Mouse (Mus musculus) urinary bladder, postnatal 36 days (tissue): Measurements from ENCODE around the gene F7.

ENCODE experiments used
- DNase-seq, 2 experiments: peaks; one replicate each; pipeline ENCODE4 v3.0.0; 2022; ENCODE audit warnings: low spot score in 2 of 2, mixed read lengths in 1 of 2

F7 gene

DNA sequence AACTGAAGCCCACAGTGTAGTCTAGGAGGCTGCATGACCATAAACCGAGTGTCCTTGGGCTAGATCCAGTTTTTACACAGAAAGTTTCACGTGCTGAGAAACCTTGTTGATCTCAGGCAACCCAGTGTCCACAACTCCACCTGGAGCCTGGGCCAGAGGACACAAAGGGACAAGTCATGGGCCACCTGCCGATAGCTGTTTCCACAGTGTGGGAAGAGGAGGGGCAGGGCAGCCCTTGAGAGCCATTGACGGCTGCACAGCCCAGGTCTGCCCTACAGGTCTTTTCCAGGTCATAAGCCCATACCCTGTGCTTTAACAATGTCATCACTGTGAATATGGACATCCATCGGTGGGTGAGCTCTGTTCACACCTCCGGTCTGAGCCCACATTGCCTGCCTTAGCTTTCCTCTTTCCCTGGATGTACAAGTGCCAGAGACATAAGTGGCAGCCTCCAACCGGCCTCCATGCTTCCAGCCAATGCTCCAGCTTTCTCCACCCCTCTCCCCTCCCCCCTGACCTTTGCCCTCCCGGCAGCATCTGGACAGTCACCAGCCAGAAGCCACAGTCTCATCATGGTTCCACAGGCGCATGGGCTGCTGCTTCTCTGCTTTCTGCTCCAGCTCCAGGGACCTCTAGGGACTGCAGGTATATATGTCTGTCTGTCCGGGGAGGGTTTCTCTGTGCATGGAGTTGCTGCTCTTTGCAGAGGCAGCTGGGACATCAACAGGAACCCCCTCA is at the start of gene F7:
Gene F7, plus strand, starts transcription at position 548 of the 738 bp plus-strand sequence.
- no peak for DNase-seq

DNA sequence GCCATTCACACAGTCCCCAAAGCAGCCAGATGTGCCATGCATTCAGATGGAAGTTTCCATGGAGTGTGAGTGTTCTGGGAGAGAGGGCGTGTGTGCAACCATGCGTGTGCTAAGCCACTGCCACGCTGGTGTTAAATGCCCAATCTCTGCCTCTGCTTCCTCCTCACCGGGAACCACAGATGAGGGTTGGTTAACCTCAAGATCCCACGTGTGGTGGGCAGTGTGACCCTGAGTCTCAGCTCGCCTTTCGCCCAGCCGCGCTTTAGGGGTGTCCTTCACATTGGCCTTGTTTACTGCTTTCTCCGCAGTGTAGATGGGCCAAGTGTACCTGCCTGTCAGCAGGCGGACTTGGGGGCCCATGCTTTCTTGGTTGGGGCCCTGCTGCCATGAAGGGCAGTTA is 49.5 kb upstream of the F7 start:
- DNase-seq, result no peak

DNA sequence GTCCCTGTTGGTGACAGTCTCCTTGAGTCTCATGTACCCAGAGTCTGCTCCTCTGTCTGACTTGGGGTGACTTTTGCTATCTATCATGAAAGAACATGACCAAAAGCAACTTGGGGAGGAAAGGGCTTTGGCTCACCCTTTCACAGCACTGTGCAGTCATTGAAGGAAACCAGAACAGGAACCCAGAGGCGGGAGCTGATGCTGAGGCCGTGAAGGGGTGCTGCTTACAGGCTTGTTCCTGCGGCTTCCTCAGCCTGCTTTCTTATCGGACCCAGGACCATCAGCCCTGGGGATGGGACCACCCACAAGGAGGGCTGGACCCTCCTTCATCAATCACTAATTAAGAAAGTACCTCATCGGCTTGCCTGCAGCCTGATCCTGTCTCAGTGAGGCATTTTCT is 49.1 kb upstream of the F7 start:
- DNase-seq, result no peak

DNA sequence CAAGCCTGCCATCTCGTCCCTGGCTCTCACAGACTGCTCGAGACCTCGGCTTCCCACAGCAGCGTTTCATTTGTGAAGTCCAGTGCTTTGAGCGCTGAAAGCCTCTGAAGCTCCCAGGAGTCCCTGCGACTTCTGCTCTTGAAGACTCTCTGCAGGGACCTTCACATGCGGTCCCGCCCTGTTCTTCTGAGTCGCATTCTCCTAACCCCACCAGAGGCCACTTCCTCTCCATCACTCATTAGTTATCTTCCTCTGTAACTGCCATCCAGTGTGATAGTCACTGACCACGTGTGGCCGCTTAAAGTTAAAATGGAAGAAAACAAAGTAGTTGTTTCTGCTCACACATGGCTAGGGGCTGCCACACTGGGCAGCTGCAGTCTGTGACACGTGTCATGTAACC is 48.5 kb upstream of the F7 start:
- no peak for DNase-seq

DNA sequence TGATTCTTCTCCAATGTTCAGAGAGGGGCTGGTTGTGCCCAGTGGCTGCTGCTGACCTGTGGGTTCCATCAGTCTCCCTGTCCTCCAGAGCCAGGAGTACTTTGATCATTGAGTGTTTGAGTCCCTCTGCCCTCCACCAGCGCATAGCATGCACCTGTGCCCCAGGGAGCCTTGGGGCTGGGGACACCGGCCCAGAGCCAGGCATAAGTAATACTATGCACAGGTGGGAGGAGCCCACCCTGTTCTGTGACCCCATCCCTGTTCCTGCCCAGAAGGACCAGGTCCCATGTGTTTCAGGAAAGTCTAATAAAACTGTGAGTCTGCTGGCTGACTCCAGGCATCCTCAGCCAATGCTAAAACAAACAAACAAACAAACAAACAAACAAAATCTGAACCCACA is 47.5 kb upstream of the F7 start:
- DNase-seq, result no peak

DNA sequence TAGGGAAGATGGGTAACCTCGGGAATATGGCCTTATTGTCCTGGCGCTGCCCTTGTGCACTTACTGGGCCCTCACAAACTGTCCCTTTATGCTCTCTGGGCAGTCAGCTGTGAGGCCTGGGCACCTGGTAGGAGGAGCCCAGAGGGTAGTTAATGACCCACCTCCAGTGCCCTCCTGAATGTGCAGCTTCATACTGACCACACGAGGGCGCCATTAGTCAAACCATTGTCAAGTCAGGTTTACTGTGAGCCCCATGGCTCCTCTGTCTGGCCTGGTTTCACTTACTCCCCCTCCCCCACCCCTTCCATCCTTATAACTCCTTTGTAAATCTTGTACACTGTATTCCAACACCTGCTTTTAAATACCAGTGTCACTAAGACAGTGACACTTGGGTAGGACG is 47.1 kb upstream of the F7 start:
- DNase-seq, result peak in 1 of 2 experiments; percentile 11

DNA sequence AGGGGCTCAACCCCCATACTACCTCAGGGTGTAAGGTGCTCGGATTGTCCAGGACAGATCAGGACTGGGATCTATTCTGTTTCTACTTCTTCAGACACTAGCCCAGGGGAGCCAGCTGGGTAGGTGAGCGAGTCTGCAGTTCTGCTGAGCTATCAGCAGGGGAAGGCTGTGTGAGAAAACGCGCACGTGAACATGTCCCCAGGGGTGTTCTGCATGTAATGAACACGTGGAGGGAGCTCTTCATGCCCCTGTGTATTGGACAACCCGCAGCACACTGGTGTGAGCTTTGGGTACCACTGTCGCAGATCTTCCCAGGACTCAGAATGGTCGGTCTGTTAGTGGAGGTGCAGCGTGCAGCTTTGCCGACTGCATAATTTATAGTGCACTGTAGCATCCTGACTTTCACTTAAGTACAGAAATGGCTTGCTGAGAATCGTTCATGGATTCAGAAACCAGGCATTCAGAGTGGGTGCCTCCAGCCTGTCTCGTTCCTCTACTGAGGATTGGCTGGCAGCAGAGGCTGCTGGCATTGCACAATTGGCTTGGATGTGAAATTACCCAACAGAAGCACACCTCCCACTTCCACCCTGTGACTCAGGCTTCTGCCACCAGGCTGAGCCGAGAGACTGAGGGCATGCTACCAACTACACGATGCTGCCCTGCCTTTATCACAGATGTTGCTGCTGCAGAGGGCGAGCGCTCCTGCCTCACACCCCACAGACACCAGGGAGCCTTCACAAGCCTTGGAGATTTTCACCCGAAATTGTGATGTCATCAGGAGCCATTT is 42.0 kb upstream of the F7 start:
- DNase-seq, result peak in 1 of 2 experiments; percentile 40

DNA sequence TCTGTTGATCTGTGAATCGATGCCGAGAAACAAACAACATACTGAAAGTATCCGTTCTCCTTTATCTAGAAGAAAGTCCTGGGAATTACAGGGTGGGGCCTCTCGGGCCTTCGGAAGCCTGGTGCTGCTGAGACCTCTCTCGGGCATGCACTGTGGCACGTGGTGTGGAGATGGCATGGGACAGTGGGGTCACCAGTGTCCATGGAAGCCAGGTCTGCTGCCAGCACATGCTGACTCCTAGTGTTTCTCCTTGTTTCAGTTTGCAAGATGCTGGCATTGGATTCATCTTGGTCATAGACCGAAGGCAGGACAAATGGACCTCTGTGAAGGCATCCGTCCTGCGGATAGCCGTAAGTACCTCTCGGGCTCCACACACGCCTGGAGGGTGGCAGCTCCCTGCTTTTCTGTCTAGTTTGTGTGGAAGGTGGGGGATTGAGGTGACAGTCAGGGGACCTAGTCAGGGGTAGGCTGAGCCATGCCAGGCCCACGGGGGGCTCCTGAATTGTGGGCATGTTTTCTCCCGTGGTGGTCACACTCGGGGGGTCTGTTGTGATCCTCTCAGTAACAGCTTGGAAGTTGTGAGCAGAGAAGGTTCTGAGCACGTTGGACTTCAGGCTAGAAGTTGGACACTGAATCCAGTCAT is 41.1 kb upstream of the F7 start:
- no peak for DNase-seq

DNA sequence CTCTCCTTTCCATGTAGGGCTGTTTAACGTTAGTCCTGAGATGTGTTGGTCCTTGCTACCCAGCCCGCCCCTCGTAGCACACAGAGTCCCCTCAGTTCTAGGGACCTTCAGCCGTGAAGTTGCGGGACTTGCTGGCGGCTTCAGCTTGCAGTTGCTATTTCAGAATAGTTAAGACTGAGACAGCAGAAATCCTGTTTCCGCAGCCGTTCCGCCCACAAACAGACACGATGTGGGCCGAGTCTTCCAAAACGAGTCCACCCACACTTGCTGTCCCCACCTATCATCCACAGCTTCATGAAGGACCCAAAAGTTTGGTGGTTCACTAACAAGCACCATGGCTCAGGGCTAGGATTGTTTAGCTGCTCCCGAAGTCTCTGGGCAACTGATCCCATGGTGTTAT is 40.6 kb upstream of the F7 start:
- no peak for DNase-seq

DNA sequence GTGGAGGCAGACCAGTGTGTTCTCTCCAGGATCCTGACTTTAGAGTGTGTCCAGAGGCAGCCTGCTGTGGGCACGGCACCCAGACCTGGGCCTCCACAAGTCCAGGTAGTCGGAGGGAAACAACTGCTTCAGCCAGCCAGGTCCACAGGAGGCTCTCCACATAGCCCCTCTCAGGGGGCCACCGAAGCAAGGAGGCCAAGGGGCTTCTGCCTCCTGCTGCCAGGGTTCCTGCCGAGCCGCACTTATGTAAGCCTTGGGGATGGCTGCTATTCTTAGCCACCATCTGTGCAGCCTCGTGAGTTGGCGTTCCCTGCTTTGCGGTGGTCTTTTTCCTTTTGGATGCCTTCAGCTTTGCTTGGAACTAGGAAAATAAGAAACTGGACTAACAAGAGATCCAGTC is 38.3 kb upstream of the F7 start:
- no peak for DNase-seq

DNA sequence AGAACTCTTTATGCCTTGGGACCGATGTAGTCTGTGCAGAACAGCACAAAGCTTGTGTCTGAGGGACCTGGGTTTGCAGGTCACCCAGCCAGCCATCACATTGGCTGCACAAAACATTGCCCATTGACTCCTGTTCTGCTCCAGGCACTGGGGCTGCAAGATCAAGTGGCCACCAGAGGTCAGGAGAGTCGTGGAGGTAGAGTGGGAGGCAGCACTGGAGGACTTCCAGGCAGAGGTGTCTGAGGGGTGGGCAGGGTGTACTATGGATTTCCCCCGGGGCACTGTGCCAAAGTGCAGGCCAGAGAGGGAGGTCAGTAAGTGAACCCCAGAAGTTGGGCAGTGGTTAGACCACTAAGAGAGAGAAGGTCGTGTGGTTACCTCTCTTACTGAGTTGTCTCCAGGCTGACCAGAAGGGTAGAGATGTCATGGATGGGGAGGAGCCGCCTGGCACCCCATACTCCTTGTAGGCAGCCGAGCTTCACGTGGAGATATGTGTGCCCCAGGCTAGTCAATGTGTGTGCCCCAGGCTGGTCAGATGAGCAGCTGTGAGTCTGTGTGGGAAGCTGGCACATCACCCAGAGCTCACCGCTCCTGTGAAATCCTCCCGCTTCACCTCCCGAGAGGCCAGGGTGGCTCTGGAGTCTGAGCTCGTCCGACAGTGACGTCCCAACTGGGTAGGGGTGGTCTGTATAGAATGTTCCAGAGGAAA is 37.0 kb upstream of the F7 start:
- no peak for DNase-seq

DNA sequence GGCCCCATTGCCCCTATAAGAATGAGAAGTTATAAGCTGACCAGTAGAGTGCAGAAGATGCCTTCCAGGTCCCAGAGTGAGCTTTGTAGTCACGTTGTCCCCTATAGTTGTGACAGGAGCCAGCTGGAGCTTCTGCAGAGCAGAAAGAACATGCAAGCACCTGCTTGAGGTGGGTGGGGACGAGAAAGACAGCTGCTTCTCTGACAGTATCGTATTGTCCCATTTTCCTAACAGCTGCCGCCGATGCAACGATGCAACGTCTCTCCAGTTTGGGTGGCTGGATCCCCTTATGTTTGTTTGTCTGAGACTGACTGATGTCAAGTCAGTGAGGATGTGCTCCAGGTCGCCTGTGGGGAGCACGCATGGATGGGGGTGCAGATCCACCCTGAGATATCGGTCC is 34.4 kb upstream of the F7 start:
- no peak for DNase-seq

DNA sequence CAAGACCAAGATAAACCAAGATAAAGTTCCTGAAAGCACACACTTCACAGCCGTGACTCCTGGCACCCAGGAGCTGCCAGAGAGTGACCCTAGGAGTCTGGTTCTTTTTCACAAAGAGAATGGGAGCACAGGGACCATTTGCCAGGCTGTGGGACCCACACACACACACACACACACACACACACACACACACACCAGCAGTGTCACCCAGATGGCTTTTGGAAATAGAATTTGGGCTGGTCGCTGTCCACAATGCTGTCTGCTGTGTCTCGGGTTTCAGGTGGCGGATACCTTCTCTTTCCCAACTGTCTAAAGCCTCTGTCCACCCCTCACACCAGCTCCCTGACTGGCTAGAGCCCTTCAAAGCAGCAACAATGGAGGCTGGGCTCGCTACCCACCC is 31.4 kb upstream of the F7 start:
- no peak for DNase-seq

DNA sequence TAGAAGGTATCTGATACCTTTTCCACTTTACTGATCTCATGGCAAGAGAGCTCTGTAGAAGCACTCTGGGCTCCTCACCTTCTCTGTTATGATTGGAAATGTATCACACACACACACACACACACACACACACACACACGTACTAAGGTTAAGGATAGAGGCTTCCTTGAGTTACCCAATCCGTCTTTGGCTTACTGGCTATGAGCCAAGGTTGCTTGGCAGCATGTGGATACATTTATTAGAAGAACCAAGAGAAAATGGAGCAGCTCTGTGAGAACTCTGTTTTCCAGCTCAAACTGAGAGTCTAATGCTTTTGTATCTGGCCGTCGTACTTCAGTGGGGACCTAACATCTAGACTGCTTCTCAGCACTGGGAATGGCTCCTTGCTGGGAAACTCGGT is 30.4 kb upstream of the F7 start:
- DNase-seq, result no peak

DNA sequence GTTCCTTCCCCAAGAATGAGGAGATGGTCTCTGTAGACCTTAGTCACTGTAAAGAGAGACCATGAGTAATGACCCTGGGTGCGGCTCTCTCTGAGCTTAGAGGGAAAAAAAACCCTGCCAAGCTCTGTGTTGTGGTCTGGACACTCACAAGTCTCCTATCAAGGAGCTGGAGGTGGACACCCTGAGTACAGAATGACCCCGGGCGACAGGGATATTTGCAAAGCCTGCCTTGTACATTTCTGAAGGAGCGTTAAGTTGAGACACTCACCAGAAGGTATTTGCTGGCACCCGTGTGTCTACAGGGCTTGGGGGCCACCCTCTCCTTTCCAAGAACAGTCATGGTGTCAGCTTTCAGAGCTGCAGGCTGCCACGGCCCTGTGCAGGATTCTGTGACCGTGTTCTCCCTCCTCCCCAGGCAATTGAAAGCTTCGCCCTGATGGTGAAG is 29.0 kb upstream of the F7 start:
- peak in 1 of 2 experiments; percentile 6 for DNase-seq

DNA sequence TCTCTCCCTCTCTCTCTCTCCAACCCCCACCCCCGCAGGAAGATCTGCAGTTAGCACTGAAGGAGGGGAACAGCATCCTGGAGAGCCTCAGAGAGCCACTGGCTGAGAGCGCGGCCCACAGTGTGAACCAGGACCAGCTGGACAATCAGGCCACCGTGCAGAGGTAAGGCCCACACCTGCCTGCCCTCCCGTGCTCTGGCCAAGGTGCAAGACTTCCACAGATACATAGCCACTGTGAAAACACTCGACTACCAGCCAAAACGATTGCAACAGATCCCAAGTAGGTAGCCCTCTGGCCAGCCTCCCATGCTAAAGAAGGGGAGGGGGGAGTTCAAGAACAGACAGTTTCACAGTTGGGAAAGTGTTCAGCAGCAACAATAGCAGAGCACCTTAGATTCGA is 27.5 kb upstream of the F7 start:
- no peak for DNase-seq

DNA sequence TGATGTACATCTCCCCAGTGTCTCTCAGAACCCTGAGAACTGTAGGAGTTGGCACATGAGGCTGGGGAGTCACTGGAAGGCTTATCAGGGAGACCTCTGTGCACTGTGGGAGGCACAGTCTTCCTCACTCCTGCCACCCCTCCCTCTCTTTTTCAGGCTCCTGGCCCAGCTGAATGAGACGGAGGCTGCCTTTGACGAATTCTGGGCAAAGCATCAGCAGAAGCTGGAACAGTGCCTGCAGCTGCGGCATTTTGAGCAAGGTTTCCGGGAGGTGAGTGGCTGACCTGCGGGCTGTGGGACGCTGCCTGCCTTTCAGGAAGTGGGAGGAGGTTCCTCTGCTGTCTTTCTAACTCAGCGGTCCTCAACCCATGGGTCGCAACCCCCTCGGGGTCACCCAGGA is 26.0 kb upstream of the F7 start:
- DNase-seq, result no peak

DNA sequence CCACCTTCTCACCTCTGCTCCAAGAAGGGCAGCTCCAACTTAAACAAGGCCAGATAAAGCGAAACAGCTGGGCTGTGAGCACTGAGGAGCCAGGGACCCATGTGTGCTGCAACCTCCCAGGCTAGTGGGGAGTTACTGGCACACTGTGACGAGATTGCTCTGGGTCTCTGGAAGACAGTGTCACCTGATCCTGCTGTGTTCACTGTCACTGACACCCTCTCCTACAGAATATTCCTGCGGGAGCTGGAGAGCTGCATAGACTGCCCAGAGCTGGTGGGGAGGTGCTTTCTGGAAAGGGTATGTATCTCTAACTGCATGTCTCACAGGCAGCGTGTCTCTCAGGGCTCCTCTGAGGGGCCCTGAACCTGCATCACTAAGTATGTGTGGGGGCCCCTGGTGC is 18.4 kb upstream of the F7 start:
- DNase-seq, result no peak

DNA sequence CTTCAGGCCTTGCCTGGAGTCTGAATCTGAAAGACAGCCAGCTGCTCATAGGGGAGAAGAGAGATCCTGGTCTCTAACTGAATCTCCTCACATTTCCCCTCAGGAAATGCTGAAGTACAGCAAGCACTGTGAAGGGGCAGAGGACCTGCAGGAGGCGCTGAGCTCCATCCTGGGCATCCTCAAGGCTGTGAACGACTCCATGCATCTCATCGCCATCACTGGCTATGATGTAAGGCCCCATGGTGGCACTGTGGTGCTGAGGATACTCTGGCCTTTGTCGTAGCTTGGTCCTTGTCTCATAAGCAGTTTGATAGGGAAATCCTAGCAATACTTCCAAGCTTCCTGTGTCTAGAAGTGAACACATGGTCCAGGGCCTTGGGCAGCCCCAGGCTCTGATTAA is 15.5 kb upstream of the F7 start:
- no peak for DNase-seq

DNA sequence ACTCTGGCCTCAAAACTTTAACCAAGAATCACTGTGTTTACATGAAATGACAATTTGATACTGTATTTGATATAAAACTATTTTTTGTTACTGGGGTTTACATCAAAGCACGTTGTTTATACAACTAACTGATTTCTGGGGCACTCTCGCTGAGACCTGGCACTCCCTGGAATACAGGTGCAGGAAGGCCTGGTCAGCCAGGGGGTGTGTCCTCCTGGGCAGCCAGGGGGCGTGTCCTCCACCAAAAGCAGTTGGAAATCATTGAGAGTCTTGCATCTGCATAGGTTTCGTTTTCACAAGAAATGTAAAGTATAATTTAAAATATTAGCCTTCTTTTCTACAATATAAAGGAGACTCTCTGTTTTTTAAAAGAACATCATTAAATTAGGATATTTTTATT is 6.3 kb upstream of the F7 start:
- no peak for DNase-seq

DNA sequence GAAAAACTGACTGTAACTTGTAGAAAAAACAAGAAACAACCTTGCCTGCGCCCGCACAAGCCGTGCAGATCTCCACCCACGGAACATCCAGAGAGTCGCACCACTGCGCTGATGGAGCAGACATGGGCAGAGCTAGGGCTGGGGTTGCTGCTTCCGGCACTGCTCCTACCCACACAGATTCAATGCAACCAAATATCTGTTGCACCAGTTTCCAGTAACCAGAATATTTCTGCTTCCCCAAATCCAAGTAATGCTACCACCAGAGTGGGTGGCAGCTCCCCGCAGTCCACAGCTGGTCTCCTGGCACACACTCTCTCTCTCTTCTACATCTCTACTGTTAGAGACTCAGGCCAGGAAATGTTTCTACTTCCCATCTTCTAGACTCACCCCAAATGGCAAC is 4.0 kb upstream of the F7 start:
- DNase-seq, result no peak

DNA sequence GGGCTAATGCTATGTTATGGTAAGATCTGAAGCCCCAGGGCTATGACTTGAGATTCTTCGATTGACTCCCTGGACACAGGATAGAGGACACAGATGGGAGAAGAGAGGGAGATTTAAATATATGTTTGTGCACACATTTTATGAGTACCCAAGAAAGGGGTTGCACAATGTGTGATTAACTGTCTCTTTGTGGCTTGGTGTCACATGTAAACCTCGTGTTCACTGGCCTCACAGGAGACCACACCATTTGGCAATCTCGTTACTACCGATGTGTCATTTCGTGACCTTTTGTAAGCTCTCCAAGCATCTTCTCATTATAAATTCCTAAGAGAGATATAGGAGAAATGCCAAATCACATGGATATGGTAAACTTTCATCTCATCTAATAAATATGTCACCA is 1.8 kb downstream of the F7 start:
- no peak for DNase-seq
